Mouse (Mus musculus) adrenal gland, adult 8-10 months (tissue): ENCODE data around the gene Pifo. TPM values are rescaled to one million over a fixed set of nuclear protein-coding genes. Genes with fewer than 3 reads are reported as not detected.
A peak's percentile ranks its signal among the peaks of the same experiment; 100 is the strongest.
"Not testable (repeated sequence)": the region's sequence is repeated elsewhere in the genome, so short reads cannot be mapped to it uniquely, and the experiment has no call there.

Experiments used
- DNase-seq: peaks from one replicate; pipeline ENCODE4 v3.0.0; 2022
- total RNA-seq, 4 experiments: library from RNA; stranded (reverse); gene quantifications; 2 replicates each; pipeline ENCODE4 v1.2.4; 2022

Pifo gene
- total RNA-seq = not detected

DNA sequence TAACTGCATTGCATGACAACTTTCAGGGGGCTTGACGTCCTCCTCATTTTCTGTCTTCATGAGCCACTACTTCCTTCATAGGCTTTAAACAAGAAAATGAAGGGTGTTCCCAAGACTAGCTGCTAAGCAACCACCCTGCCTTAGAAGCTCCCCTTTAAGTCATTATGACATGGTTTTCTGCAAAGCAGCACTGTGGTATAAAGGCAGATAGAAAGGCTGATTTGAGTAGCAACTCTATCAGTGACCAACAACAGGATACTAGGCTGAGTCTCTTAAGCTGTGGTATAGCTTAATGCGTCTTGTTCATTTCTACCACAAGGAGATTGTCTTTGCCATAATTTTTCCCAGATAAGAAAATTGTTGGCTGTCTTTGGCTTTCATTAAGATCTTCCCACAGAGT, at the start of gene Pifo:
Pifo (minus strand) TSS at position 101 of the 400 bp plus-strand sequence.
- DNase-seq = no peak

DNA sequence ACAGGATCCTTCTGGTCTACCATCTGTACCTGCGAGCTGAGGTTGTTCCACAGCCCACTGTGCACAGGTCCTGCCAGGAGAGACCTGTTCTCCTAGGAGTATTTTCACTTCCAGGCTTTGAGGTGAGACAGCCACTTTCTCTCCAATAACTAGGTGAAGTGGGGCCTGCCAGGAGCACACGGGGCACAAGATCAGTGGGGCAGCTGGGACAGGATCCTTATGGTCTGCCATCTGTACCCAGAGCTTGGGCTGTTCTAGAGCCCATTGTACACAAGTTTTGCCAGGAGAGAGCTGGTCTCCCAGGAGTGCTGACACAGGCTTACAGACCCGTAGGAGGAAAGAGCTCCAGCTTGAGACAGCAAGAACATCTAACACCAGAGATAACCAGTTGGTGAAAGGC, 43.5 kb upstream of the Pifo start:
- no peak for DNase-seq

DNA sequence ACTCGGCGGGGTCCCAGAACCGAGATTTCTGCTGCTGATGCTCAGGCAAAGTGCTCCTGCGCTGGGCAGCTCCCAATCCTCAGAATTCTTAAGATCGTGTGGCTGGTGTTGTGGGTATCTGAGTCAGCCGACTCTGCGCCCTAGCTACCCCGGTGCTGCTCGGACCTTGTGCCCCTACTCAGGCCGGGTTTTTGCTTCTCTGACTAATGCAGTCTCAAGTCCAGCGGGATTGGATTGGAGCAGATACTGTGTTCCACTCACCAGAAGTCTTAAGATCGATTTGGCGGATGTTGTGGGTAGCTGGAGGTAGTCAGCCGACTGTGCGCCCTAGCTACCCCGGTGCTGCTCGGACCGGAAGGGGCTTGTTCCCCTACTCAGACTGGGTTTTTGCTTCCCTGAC, 37.5 kb upstream of the Pifo start:
- DNase-seq = no peak

DNA sequence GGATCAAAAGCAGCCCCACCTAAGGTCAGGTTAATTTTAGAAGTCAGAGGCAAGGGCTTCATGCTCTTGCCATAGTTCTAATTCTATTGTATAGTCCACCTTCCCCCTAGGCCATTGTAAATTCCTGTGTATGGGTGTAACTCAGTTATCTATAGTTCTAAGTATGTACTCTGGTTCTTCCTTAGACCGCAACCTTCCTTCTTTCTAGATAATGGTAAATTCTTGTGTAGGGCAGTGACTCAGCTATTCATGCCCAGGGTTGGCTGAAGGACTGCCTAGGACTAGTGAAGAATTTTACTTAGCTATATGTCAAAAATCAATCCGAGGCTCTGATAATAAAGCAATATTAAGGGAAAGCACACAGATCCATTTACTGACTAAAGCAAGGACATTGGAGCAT, 25.9 kb upstream of the Pifo start:
- no peak for DNase-seq

DNA sequence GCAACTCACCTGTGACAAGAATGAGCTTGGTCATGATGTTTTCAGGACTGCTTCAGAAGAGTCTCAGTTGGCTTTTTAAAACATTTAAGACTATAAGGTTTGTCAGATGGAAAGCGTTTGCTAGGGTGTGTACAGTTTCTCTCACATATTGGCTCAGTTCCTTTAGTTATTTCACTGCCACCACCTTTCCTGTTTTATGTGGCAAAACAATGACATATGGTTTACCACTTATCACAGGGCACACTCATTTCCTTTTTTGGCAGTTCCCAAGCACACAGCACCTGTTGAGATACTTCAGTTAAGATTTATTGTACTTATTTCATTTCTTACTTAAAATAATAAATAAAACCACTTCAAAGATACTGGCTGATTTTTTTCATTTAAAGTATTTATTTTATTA, 18.3 kb upstream of the Pifo start, which contains the start of gene Chil5:
Chil5 (minus strand) TSS at position 34 of the 400 bp plus-strand sequence.
- DNase-seq = no peak

DNA sequence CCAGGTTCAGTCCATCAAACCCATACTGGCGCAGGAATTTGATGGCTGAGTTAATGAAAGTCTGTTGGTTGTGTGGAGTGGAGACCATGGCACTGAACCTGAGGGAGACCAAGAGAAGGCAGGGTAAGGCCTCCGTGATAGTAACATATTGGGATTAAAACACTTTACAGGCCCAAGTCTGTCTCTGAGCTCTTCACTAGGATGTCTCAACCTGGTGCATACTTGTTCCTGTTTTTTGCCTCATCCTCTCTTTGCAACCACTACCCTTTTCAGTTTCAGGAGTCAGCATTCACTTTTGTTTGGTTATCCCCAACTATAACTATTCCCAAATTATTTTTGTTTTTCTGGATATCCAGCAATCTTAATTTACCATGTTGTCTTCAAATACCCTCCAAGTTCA, 9.7 kb upstream of the Pifo start:
- DNase-seq = no peak

DNA sequence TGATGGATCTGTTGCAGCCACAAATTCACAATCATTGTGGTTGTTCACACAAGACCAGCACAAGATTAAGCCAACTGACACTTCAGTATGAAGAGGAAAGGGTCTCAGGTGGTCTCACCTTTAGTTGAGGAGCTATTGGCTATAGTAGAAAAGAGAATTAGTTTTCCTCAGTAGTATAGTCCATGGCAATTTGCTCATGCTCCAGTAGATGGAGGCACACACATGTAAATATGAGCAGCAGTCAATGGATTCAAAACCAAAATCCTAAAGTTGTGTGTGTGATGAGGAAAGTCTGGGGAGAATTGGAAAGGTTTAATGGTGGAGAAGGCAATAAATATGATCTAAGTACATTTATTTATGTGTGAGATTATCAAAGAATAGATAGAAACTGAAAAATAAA, 7.4 kb upstream of the Pifo start:
- no peak for DNase-seq

DNA sequence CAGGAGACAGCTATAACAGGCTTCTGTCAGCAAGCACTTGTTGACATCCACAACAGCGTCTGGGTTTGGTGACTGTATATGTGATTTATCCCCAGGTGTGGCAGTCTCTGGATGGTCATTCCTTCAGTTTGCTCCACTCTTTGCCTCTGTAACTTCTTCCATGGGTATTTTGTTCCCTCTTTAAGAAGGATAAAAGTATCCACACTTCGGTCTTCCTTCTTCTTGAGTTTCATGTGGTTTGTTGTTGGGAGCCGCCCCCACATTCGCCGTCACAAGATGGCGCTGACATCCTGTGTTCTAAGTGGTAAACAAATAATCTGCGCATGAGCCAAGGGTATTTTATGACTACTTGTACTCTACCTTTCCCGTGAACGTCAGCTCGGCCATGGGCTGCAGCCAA, 11.1 kb downstream of the Pifo start:
- not testable (repeated sequence) for DNase-seq

DNA sequence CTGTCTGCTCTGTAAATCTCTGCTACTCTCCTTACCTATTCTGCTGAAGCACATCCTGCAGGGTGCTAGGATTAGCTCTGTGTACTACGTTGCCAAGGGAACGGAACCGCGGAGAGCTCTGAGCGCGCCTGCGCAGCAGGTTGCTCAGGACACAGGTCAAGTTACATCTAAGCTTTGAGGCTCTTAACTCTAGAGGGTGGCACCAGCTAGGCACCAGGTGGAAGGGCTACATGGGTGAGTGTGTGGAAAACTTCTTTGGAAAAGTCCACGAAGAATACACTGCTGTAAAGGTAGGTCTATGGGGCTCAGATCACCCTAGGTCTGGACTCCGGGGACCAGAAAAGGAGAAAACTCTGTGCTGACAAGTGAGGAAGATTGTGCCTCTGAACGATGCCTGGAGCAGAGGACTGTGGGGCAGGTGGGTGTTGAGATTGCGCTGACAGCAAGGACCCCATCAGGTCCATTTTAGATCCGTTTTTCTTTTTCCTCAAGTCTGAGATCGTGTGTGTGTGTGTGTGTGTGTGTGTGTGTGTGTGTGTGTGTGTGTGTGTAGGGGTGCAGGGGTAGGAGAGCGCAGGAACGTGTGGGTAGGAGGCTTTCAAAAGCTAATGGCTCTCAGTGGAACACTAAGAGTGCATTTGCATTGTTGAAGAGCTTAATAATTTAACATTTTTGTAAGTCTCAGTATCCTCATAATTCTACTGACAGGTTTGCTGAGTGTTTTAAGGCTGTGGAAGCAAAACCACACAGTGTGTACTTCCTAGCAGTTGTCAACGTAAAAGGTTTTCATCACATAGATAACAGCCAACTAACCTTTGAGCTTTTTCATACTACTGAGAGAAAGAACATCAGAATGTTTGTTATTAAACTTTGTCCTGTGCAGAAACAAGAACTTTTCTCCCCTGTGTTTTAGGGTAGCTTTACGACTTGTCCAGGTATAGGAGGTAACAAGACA, 12.8 kb downstream of the Pifo start:
- DNase-seq = no peak

DNA sequence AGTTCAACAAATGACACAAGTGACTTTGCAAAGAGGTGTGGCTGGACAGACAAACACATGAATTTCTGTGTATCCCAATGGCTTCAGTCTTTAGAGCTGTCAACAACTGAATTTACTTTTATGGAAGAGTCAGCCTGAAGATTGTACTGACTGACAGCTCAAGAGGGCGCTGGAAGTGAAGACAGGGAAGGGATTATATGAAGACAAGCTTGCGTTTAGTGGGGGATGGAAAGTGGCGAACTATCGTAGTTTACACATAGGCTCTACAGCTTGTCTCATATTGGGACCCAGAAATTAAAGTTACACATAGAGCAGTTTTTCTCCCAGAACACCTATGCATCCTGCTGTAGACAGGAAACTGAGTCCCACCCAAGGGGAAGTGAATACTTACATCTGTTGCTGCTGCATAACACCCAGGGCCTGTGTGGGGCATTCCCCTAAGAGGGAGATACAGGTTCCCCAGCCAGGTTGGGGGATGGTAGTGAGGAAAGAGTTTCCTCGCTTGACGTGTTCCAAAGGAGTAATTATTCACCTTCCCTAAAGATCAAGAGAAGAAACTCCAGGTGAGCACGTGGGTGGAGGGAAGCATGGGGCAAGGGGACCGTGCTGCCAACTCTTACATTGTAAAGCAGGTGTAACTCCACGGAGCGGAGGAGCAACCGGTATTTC, 13.6 kb downstream of the Pifo start:
- no peak for DNase-seq

DNA sequence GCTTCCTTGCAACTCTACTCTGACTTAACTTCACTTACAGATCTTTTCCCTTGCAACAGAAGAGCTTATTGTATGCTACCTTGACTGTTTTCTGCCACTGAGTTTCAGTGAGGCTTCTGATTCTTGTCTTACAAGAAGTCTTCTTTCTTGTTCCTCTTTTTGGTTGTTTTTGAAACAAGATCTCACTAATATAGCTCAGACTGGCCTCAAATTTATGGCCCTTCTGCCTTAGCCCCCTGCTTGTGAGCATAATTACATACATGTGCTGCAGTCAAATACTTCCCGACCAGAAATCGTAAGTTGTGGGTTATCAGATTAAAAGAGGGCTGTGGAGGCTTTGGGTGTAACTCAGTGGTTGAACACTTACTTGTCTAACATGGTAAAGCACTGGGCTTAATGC, 19.7 kb downstream of the Pifo start:
- DNase-seq = no peak

DNA sequence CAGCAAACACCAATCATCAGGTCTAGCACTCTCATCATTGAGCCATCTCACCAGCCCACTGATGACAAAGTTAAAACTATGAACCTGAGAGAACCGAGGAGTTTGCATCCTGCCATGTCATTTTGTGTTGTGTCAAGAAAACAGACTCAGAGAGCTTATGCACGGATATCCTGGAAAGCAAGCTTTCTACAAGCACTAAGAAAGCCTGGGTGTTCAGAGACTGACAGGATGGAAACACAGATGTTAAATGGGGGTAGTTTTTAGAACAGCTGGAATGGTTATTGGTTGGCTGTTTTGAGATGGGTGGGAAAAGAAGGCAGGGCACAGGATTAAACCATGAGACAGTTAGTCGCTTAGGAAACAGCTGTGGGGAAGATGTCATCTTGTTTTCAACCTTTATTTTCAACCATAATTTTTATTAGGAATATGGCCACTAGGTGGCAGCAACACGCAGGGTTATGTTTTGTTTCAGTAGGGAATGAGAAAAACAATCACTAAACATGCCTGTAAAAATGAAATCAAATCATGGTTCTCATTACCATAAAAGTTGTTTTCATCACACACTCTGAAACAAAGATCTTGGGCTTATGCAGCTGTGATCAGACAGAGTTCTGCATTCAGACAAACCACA, 22.7 kb downstream of the Pifo start:
- DNase-seq = no peak

DNA sequence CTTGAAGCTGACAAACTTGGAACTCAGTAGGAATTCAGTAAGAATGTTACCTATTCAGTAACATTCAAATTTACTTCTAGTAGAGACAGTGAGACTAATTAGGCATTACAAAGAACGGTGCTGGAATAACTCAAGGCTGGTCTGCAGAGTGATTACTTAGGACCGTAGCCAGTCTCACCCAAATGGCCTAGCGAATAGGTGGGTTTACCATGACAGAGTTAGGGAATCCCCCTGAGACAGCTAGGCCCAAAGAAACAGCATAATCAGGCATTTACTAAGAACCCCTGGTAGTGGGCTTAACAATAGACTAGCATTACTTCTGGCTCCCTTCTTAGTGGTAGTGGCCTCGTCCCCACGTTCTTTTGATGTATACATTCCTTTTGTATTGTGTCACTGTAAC, 24.8 kb downstream of the Pifo start:
- DNase-seq = not testable (repeated sequence)

DNA sequence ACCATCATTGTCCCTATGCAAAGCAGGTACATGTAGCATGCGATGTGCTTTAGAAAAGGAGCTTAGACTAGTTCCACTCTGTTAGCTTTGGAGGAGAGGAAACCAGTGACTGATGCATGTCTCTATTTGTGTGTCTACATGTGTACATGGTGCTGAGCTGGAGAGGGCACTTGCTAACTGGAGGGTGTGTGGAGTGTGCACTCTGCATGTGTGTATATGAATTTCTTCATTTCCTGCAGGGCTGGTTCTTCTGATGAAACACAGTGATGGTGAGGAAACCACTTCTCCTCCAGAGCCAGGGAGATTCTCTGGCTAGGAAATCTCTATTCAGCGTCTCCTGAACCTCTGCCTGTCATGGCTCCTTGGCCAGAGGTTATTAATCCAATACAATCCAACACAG, 40.3 kb downstream of the Pifo start:
- no peak for DNase-seq

DNA sequence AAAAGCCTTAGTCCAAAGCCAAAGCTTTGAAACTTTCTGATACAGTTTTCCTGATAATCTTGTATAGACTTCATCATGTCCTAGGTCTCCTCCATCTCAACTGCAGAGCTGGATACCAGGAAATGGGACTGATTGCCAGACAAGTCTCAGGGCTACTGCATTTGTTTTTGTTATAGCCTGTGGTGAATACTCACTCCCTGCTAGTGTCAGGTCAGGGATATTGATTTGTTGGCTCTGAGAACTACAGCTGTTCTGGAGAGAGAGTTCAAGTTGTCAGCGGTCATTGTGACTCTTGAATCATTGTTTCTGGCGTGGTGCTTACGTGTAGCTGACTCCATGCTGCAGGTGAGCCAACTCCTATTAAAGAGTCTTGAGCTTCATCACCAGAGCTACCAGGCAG, 41.0 kb downstream of the Pifo start, which contains the start of gene Ovgp1:
Ovgp1 (plus strand) TSS at position 301 of the 400 bp plus-strand sequence.
- DNase-seq = no peak

DNA sequence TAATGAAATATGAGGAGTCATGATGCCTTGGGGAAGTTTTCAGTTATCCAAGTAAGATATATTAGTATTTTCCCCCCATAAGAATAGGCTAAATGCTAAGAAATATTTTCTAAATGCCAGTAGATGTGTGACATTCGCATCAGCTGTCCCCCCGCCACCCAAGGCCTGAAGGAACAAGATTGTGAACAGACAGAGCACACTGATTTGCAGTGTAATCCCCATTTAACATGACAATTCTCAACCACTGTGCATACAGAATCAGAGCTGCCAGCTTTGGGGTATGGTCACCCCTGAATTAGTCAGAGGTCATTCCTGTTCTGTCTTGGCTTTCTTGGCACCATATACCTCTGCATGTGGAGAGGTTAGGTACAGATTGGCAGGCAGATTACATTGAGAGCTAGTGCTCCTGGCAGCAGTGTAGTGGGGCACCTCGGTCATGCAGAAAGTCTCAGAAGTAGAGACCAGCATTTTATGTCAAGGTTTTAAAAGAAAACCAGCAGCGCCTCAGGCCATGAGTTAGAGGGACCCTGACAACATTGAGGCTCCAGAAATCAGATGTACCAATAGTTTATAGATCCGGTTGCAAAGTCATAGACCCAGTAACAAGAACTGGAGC, 42.5 kb downstream of the Pifo start:
- no peak for DNase-seq

DNA sequence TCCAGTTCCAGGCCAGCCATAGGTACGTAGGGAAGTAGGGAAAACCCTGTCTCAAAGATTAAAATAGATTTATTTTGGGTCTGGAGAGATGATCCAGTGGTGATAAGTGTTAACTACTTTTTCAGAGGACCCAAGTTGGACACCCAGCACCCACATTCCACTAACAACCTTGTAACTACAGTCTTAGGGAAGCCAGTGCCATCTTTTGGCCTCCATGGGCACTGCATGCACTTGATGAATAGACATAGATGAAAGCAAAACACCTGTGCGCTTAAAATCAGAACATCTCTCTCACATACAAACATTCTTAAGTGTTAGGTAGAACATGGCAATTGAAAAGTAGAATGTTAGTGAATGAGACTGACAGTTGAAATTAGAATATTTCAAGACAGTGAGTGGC, 53.7 kb downstream of the Pifo start:
- no peak for DNase-seq

DNA sequence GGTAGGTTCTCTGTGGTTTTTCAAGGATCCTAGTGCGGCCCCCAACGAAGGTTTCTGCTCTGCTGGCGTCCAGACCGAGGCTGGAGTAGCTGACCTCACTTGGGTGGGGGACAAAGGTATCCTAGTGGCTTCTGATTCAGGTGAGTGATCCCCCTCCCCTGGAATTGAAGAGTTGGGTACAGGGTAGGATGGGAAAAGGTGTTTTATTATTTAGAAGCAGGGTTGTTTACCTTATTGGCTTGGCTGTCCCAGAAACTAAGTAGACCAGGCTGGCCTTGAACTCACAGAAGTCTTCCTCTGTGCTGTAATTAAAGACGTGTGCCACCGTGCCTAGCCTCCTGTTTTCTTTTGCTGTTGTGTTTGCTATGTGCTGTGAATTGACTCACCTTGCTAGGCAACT, 54.4 kb downstream of the Pifo start, which contains the start of gene Atp5f1:
Atp5f1 (minus strand) TSS at position 101 of the 400 bp plus-strand sequence.
- no peak for DNase-seq

DNA sequence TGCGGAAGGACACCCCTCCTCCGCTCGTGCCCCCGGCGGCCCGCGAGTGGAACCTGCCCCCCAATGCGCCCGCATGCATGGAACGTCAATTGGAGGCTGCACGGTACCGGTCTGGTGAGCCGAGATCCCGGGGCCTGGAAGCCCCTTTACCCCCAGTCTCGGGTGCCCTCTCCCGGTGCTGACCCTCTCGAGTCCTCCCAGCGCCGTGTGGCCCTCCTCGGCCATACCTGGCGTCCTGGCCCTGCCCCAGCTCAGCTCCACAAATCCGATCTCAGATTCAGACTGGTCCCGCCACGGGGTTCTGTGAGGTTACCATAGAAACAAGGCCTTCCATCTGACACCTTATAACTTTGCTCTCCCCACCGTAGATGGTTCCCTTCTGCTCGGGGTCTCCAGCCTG, 54.9 kb downstream of the Pifo start:
- DNase-seq = no peak

DNA sequence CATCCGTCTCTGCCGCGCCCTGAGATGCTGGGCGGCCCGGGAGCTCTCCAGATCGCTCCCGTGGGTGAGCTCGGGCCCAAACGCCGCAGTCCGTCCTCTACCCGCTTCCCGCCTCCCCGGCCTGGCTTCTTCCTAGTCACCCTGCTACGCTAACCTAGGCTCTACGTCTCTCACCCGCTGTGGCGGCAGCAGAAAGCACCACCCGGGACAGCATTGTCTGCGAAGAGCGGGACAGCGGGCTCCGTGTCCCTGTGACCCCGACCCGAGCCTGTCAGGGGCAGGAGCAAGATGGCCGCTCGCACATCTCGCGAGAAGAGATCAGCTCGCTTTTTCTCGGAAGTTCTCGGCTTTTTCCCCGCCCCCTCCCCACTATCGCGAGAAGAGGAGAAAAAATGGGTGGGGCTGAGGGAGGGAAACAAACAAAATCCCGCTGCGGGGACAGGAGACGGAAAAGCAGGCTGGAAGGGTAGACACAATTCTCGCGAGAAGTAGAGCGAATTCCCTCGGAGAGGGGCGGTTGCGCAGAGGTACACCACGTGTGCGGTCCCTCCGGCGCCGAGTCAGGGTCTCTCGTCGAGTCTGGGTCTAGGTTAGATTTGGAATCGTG, 55.4 kb downstream of the Pifo start, which contains the start of gene Wdr77:
Wdr77 (plus strand) TSS at position 396 of the 607 bp plus-strand sequence.
- peak; percentile 96 for DNase-seq

DNA sequence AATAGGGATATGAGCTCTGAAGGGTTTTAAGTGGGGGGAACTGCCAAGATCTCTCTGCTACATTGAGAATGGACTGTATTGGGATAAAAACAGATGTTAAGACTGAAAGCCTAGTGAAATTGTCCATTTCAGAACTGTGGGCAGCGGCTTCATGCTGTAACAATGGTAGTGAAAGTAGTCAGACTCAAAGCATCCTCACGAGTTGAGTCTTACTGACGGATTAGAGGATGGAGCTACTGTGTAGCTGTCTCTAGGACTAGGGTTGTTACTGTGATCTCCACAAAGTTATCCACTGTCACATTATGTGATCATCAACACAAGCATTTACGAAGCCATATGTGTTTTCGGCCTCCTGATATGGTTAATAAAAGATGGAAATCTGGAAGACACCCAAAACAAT, 56.2 kb downstream of the Pifo start:
- no peak for DNase-seq

DNA sequence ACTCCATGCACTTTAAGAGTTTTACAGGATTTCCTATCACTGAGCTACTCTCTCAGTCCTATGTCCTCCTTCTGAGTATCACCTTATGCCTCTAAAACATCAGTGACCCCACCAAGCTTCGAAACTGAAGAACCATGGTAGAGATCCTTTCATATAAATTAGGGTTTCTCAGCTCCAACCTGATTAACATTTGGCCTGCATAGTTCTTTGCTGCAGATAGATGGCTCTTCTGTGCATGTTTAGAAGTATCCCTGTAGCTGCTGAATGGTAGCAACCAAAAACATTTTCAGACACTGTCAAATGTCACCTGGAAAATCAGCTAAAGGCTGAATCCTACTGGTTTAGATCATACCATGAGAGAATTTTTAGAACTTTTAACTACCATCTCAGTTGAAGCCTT, 57.2 kb downstream of the Pifo start:
- DNase-seq = no peak
